Mouse (Mus musculus): Measurements from ENCODE around the gene Elob. TPM values are rescaled to one million over a fixed set of nuclear protein-coding genes. Genes with fewer than 3 reads are reported as not detected.

Elob gene
- polyA plus RNA-seq, 1 experiment from 2014 or later = 1,322 TPM

DNA sequence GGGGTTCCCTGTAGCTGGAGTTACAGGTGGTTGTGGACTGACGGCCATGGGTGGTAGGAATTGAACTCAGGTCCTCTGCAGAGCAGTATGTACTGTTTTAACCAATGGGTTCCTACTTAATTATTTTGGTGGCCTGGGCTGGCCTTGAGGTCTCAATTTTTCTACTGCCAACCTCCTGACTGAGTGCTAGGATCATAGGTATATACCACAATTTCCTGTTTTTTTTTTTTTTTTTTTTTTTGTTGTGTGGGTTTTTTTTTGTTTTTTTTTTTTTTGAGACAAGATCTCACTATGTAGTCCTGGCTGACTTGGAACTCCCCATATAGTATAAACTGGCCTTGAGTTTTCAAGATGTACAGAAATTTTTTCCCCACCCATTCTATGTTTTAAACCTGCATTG is 2.3 kb upstream of the Elob start:
- ATAC-seq (ENCODE audit: low read depth) = no peak

DNA sequence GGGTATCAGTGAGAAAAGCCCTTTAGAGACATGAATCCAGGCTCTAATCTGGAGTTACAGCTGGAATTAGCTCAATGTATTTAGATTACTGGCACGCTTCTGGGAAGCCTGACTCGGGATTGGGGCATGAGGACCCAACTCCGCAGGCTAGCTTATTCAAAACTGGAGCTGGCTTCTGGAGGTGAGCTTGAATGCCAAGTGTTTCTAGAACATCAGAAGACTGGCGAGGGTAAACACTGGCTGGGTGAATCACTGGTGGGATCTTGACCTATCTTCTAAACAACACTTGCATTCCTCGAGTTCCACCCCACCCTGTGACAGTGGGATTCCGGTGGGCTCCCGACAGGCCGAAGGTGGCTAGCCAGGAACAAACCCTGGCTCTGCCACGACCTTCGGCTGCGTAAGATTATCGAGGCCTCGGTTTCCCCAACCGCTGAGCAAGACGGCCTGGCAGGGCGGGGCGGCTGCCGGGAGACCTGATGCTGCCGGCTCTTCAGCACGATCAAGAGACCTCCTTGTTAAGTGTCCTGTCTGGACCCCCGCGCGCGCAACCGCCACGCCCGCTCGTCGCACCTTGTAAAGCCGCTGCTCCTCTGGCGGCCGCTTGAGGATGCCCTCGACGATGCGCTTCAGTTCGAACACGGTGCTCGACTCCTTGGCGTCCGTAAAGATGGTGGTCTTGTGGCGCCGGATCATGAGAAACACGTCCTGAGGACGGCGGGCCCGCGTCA is 500 bp downstream of the Elob start:
- Histone ChIP-seq H3K36me3 (ENCODE audit: control insufficient read depth, insufficient read depth, low read length) (peaks cover 29% of the 10 kb centered on the region), H3K4me2 (ENCODE audit: low read depth, low read length) (peak overlapping the region; percentile 68)
- ATAC-seq (ENCODE audit: low read depth) = peak; percentile 82

More for the DNA sequence above, 2.3 kb upstream of the Elob start:
- no peak overlapping the region for H3K4me3 ChIP-seq (ENCODE audit: low read depth, low read length)
- no peak overlapping the region for H3K27ac ChIP-seq (ENCODE audit: low read depth, low read length)
- H3K4me2 ChIP-seq (ENCODE audit: low read depth, low read length) = no peak overlapping the region
- peaks cover 16% of the 10 kb centered on the region for H3K4me1 ChIP-seq (ENCODE audit: control insufficient read depth, insufficient read depth, low read length)
- peaks cover 3% of the 10 kb centered on the region for H3K36me3 ChIP-seq (ENCODE audit: control insufficient read depth, insufficient read depth, low read length)
- peaks cover 3% of the 10 kb centered on the region; the same call in 1 of the 2 replicates for H3K27me3 ChIP-seq (ENCODE audit: control insufficient read depth, insufficient read depth, low read length)
- 100% methylated on average over 1 of the region's 1 CpGs for WGBS
- H3K9ac ChIP-seq (replicated peaks; ENCODE audit: low read depth, low read length) = no peak overlapping the region
- H3K9me3 ChIP-seq (ENCODE audit: control insufficient read depth, low read length) = no peaks in the 10 kb centered on the region

DNA sequence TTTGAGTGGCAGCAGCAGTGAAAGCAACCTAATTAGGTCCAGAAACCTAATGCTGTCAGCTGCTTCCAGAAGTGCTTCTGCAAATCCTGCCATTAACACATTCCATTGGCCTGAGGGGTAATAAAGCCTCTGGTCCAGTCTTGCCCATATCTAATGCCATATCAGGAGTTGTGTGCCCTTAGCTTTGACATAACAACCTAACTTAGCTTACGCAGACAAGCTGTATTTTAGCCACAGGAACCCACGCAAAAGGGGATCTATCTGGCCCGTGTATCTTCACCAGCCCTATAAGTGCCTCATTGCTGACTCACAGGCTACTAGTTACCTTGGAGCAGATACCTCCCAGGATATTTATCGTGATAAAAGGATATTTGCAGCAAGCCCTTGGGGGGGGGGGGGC is 3.3 kb downstream of the Elob start:
- no peak overlapping the region for H3K4me3 ChIP-seq (ENCODE audit: low read depth, low read length)
- H3K27ac ChIP-seq (ENCODE audit: low read depth, low read length) = no peak overlapping the region
- peaks cover 16% of the 10 kb centered on the region for H3K4me1 ChIP-seq (ENCODE audit: control insufficient read depth, insufficient read depth, low read length)
- WGBS = 86% methylated on average over 4 of the region's 4 CpGs
- H3K9ac ChIP-seq (replicated peaks; ENCODE audit: low read depth, low read length) = no peak overlapping the region
- no peaks in the 10 kb centered on the region for H3K27me3 ChIP-seq (ENCODE audit: control insufficient read depth, insufficient read depth, low read length)
- no peak overlapping the region for H3K4me2 ChIP-seq (ENCODE audit: low read depth, low read length)
- no peaks in the 10 kb centered on the region for H3K9me3 ChIP-seq (ENCODE audit: control insufficient read depth, low read length)
- no peak for ATAC-seq (ENCODE audit: low read depth)
- peaks cover 53% of the 10 kb centered on the region for H3K36me3 ChIP-seq (ENCODE audit: control insufficient read depth, insufficient read depth, low read length)

More for the DNA sequence above, 500 bp downstream of the Elob start:
- H3K27me3 ChIP-seq (ENCODE audit: control insufficient read depth, insufficient read depth, low read length) = no peaks in the 10 kb centered on the region
- H3K9me3 ChIP-seq (ENCODE audit: control insufficient read depth, low read length) = no peaks in the 10 kb centered on the region
- peaks cover 16% of the 10 kb centered on the region for H3K4me1 ChIP-seq (ENCODE audit: control insufficient read depth, insufficient read depth, low read length)
- H3K9ac ChIP-seq (replicated peaks; ENCODE audit: low read depth, low read length) = peak overlapping the region; percentile 81
- peak overlapping the region; percentile 77 for H3K4me3 ChIP-seq (ENCODE audit: low read depth, low read length)
- peak overlapping the region; percentile 93 for H3K27ac ChIP-seq (ENCODE audit: low read depth, low read length)
- WGBS = 0% methylated on average over 40 of the region's 47 CpGs

DNA sequence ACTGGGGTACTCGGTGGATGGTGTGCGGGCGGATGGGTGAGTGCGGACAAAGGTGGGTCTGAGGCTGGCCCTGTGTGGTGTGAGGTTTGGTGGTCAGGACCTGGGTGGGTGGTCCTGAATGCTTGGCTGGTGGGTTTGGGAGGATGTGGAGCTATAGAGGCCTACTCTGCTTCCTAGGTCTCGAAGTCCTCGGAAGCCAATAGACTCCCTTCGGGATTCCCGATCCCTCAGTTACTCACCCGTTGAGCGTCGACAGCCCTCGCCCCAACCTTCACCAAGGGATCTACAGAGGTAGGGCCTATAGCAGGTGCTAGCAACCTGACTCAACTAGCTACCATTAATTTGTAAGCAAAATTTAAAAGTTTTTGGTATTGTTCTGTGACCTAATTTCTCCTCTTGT is 5.3 kb downstream of the Elob start:
- H3K4me1 ChIP-seq (ENCODE audit: control insufficient read depth, insufficient read depth, low read length) = peaks cover 16% of the 10 kb centered on the region
- H3K27me3 ChIP-seq (ENCODE audit: control insufficient read depth, insufficient read depth, low read length) = no peaks in the 10 kb centered on the region
- 91% methylated on average over 12 of the region's 12 CpGs for WGBS
- no peaks in the 10 kb centered on the region for H3K9me3 ChIP-seq (ENCODE audit: control insufficient read depth, low read length)
- no peak overlapping the region for H3K27ac ChIP-seq (ENCODE audit: low read depth, low read length)
- H3K9ac ChIP-seq (replicated peaks; ENCODE audit: low read depth, low read length) = no peak overlapping the region
- H3K4me3 ChIP-seq (ENCODE audit: low read depth, low read length) = no peak overlapping the region
- no peak; the same call in 1 of the 2 replicates for ATAC-seq (ENCODE audit: low read depth)
- H3K4me2 ChIP-seq (ENCODE audit: low read depth, low read length) = no peak overlapping the region
- H3K36me3 ChIP-seq (ENCODE audit: control insufficient read depth, insufficient read depth, low read length) = peaks cover 72% of the 10 kb centered on the region

DNA sequence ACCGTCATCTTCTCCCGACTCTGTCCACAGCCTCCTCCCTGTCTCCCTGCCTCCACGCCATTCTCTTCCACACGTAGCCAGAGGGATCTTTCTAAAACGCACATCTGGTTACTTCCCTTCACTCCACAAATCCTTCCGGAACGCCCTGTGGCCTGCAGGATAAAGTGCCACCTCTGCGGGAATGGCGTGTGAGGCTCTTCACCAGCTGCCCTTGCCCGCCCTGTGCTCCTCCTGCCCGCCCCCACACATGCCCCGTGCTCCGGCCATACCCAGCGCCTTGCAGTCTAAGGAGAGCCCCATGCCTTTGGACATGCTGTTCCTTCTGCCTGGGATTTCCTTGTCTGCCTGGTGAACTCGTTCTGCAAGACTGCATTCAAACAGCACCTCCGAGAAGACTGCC is 5.9 kb downstream of the Elob start:
- no peak overlapping the region for H3K4me3 ChIP-seq (ENCODE audit: low read depth, low read length)
- H3K36me3 ChIP-seq (ENCODE audit: control insufficient read depth, insufficient read depth, low read length) = peaks cover 78% of the 10 kb centered on the region
- H3K4me2 ChIP-seq (ENCODE audit: low read depth, low read length) = no peak overlapping the region
- 86% methylated on average over 16 of the region's 16 CpGs for WGBS
- peaks cover 15% of the 10 kb centered on the region for H3K4me1 ChIP-seq (ENCODE audit: control insufficient read depth, insufficient read depth, low read length)
- H3K27ac ChIP-seq (ENCODE audit: low read depth, low read length) = no peak overlapping the region
- no peaks in the 10 kb centered on the region for H3K9me3 ChIP-seq (ENCODE audit: control insufficient read depth, low read length)
- ATAC-seq (ENCODE audit: low read depth) = no peak
- no peaks in the 10 kb centered on the region for H3K27me3 ChIP-seq (ENCODE audit: control insufficient read depth, insufficient read depth, low read length)
- H3K9ac ChIP-seq (replicated peaks; ENCODE audit: low read depth, low read length) = no peak overlapping the region

DNA sequence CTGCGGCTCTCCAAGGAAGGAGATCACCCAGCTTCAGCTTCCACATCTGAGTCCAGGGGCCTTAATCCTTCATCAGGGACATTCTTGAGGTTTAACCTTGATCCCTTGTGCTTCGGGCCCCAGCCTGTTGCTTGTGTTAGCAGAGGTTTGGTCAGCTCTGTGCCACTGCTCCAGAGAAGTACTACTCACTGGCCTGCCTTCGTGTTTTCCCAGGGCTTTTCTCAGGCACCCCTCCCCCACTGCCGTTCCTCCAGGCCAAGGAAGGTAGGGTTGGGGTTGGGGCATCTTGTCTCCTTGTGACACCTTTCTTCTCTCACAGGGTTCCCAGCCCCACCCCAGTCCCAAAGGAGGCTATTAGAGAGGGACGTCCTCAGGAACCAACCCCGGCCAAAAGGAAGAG is 6.8 kb downstream of the Elob start:
- WGBS = 73% methylated on average over 6 of the region's 6 CpGs
- Histone ChIP-seq H3K36me3 (ENCODE audit: control insufficient read depth, insufficient read depth, low read length) (peaks cover 87% of the 10 kb centered on the region), H3K4me2 (ENCODE audit: low read depth, low read length) (no peak overlapping the region), H3K4me1 (ENCODE audit: control insufficient read depth, insufficient read depth, low read length) (peaks cover 6% of the 10 kb centered on the region), H3K9ac (replicated peaks; ENCODE audit: low read depth, low read length) (no peak overlapping the region), H3K9me3 (ENCODE audit: control insufficient read depth, low read length) (no peaks in the 10 kb centered on the region), H3K27ac (ENCODE audit: low read depth, low read length) (no peak overlapping the region), H3K27me3 (ENCODE audit: control insufficient read depth, insufficient read depth, low read length) (no peaks in the 10 kb centered on the region), H3K4me3 (ENCODE audit: low read depth, low read length) (no peak overlapping the region)
- ATAC-seq (ENCODE audit: low read depth) = no peak

DNA sequence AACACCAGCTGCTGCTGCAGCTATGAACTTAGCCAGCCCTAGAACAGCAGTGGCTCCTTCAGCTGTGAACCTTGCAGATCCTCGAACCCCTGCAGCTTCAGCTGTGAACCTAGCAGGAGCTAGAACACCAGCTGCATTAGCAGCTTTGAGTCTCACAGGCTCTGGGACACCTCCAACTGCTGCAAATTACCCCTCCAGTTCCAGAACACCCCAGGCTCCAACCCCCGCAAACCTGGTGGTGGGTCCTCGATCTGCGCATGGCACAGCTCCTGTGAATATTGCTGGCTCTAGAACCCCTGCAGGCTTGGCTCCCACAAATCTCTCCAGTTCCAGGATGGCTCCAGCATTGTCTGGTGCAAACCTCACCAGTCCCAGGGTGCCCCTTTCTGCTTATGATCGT is 8.2 kb downstream of the Elob start:
- H3K27ac ChIP-seq (ENCODE audit: low read depth, low read length) = no peak overlapping the region
- WGBS = 99% methylated on average over 5 of the region's 5 CpGs
- no peak overlapping the region for H3K4me3 ChIP-seq (ENCODE audit: low read depth, low read length)
- H3K36me3 ChIP-seq (ENCODE audit: control insufficient read depth, insufficient read depth, low read length) = peaks cover 93% of the 10 kb centered on the region
- no peak overlapping the region for H3K9ac ChIP-seq (replicated peaks; ENCODE audit: low read depth, low read length)
- H3K4me2 ChIP-seq (ENCODE audit: low read depth, low read length) = no peak overlapping the region
- H3K27me3 ChIP-seq (ENCODE audit: control insufficient read depth, insufficient read depth, low read length) = no peaks in the 10 kb centered on the region
- no peak for ATAC-seq (ENCODE audit: low read depth)
- H3K4me1 ChIP-seq (ENCODE audit: control insufficient read depth, insufficient read depth, low read length) = no peaks in the 10 kb centered on the region
- H3K9me3 ChIP-seq (ENCODE audit: control insufficient read depth, low read length) = no peaks in the 10 kb centered on the region

DNA sequence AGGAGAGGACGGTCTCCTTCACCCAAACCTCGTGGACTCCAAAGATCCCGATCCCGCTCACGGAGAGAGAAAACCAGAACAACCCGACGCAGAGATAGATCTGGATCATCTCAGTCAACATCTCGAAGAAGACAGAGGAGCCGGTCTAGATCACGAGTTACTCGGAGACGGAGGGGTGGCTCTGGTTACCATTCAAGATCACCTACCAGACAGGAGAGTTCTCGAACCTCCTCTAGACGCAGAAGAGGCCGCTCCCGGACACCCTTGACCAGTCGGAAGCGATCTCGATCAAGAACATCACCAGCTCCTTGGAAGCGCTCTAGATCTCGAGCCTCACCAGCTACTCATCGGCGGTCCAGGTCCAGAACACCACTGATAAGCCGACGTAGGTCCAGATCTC is 9.7 kb downstream of the Elob start:
- WGBS = over 99% methylated on average over 25 of the region's 25 CpGs
- Histone ChIP-seq H3K36me3 (ENCODE audit: control insufficient read depth, insufficient read depth, low read length) (peaks cover 92% of the 10 kb centered on the region), H3K4me2 (ENCODE audit: low read depth, low read length) (no peak overlapping the region), H3K4me1 (ENCODE audit: control insufficient read depth, insufficient read depth, low read length) (no peaks in the 10 kb centered on the region), H3K27me3 (ENCODE audit: control insufficient read depth, insufficient read depth, low read length) (no peaks in the 10 kb centered on the region), H3K27ac (ENCODE audit: low read depth, low read length) (no peak overlapping the region), H3K9me3 (ENCODE audit: control insufficient read depth, low read length) (no peaks in the 10 kb centered on the region), H3K9ac (replicated peaks; ENCODE audit: low read depth, low read length) (no peak overlapping the region), H3K4me3 (ENCODE audit: low read depth, low read length) (no peak overlapping the region)
- ATAC-seq (ENCODE audit: low read depth) = no peak

DNA sequence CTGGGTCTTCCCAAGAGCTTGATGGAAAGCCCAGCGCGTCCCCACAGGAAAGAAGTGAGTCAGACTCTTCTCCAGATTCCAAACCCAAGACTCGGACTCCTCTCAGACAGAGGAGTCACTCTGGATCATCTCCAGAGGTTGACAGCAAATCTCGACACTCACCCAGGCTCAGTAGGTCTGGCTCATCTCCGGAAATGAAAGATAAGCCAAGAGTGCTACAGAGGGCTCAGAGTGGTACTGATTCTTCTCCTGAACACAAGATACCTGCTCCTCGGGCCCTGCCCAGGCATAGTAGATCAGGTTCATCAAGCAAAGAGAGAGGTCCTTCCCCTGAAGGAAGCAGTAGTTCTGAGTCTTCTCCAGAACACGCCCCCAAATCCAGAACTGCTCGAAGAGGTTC is 10.4 kb downstream of the Elob start:
- ATAC-seq (ENCODE audit: low read depth) = no peak
- WGBS = 96% methylated on average over 8 of the region's 8 CpGs

More for the DNA sequence above, 10.4 kb downstream of the Elob start:
- H3K27me3 ChIP-seq (ENCODE audit: control insufficient read depth, insufficient read depth, low read length) = no peaks in the 10 kb centered on the region
- H3K9ac ChIP-seq (replicated peaks; ENCODE audit: low read depth, low read length) = no peak overlapping the region
- no peaks in the 10 kb centered on the region for H3K4me1 ChIP-seq (ENCODE audit: control insufficient read depth, insufficient read depth, low read length)
- peaks cover 94% of the 10 kb centered on the region for H3K36me3 ChIP-seq (ENCODE audit: control insufficient read depth, insufficient read depth, low read length)
- no peak overlapping the region for H3K27ac ChIP-seq (ENCODE audit: low read depth, low read length)
- H3K4me3 ChIP-seq (ENCODE audit: low read depth, low read length) = no peak overlapping the region
- H3K9me3 ChIP-seq (ENCODE audit: control insufficient read depth, low read length) = no peaks in the 10 kb centered on the region
- no peak overlapping the region for H3K4me2 ChIP-seq (ENCODE audit: low read depth, low read length)
